Mouse (Mus musculus): ENCODE measurements around the gene Kiss1r.

Gene Kiss1r

DNA sequence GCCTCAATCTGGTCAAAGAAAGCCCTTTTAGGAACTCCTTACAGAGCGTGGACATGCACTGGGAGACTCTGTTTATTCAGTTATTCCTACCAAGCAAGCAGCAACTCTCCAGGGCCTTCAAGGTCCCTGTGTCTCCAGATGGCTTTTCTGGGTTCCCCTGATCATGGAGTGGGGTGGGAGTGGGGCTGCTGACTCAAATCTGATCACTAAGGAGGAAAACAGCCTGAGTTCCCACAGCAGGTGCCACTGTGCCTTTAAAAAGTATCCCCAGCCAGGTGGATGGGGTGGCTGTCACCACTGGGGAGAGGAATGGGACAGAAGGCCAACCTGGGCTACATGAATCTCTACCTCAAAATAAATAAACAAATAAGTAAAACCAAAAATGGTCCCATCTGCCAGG lies 26.2 kb downstream of the Kiss1r start:
- DNase-seq: no peak

DNA sequence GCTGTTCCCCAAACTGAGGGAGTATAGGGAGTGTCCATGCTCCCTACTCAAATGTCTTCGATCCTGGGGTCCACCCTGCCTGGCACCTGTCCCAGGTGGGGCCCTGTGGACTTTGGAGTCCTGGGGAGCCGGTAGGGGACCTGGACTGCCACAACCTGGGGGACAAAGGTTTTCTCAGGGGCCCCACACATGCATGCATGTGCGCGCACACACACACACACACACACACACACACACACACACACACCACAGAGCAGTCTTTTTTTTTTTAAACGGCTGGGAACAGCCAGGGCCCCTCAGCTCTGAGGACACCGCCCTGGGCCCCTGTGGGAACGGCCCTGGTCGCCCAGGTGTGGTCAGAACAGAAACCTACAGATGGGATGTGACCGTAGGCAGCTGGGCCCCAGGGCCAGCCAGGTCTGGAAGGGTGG lies 26.7 kb downstream of the Kiss1r start:
- no peak for DNase-seq

DNA sequence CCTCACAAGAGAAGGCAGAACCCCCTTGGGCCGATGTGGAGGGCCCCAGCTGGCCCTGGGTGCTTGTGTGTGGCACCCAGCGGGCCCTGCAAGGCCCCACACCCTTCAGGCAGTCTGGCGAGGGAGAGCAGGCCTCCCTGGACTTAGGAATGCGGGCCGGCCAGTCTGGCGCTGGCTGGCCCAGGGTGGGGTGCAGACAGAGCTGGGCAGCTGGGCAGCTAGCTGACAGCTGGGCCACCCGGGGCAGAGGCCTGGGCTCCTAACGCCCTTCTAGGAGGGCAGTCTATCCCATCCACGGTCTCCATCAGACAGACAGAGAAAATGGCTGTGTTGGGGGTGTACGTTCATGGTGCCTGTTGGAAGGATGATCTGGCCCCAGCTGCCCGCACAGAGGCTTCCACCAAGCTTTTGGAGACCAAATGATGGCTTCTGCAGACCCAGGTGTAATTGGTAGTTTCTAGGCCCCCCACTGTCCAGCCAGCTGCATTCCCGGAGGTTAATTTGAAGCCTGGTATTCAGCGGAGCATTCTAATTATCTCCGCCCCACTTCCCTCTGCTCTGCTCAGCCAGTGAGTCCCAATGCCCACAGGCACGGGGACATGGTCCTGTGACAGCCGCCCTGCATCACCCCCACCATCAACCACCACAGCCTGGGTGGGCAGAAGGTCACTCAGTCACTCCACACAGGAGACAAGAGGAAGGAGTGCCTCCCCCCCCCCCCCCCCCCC lies 28.9 kb downstream of the Kiss1r start:
- DNase-seq: peak; percentile 59 to 80

DNA sequence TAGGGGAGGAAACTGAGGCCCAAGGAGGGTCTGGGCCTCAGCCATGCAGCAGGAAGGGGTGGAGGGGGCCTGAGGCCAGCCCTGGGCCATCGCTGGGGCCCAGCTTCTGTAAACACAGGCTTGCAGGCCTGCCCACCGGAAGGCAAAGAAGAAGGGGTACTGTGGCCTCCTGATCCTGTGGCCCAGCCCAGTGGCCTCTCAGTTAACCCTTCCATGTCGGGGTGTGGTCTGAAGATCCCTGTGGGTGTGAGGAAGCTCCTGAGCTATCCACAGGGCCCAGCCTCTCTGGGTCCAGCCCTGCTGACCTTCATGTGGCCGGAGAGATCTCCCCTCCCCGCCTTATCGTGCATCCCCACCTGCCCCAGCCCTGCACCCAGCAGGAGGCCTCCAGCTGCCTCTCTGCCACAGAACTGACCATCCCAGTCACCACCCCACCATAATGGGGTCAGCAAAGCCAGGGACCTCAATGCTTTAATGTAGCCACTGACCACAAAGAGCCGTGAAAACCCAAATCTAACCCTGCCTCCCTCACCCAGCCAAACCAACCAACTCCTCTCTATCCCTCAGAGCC lies 30.1 kb downstream of the Kiss1r start:
- DNase-seq: no peak

- no peak for DNase-seq
Measured at GRCm38 (mm10) chr10:79947502-79947901, 30.7 kb downstream of the Kiss1r start.

- DNase-seq: peak in 1 of 2 experiments; percentile 45
Measured at GRCm38 (mm10) chr10:79949873-79950272, 33.1 kb downstream of the Kiss1r start.

GRCm38 (mm10) chr10:79950661-79951060 lies 33.9 kb downstream of the Kiss1r start:
- DNase-seq: no peak

DNA sequence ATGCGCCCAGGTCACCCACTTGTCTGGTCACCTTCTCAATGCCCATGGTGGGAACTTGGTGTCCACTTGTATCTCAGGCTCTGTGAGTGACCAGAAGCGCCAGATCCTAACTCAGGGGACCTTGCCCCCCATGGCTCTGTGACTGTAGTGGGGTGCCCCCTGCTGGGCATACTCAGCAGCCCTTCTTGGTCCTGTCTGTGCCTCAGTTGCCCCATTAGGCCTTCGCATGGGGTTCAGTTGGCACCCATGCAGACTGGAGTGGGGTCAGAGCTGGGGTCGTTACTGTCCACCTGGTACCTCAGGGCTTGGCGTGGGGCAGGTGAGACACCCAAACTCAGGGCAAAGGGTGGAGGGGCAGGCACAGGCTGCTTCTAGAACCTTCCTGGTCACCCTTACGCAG lies 37.2 kb downstream of the Kiss1r start:
- DNase-seq: peak in 1 of 2 experiments; percentile 57

GRCm38 (mm10) chr10:79955691-79956090 lies 38.9 kb downstream of the Kiss1r start:
- no peak for DNase-seq

DNA sequence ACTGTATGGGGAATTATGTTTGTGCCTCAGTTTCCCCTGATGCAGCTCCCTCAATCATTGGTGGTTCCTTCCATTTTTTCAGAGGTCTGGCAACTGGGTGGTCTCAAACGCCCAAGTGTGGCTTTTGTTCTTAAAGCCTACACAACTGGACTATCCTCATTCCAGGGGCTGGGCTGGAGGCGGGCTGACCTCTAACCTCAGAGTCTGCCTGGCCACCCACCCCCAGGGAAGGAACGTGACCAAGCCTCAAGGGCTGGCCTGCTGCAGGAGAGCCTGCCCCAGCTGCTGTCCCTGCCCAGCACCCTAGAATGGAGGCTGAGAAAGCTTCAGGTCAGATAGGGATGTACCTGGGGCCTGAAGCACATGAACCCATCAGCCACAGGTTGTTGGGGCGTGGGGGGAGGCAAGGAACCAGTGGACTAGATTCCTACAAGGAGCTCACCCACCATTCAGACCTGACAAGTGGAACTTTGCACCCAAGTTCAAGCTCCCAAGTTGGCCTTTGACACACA lies 39.9 kb downstream of the Kiss1r start:
- no peak for DNase-seq

DNA sequence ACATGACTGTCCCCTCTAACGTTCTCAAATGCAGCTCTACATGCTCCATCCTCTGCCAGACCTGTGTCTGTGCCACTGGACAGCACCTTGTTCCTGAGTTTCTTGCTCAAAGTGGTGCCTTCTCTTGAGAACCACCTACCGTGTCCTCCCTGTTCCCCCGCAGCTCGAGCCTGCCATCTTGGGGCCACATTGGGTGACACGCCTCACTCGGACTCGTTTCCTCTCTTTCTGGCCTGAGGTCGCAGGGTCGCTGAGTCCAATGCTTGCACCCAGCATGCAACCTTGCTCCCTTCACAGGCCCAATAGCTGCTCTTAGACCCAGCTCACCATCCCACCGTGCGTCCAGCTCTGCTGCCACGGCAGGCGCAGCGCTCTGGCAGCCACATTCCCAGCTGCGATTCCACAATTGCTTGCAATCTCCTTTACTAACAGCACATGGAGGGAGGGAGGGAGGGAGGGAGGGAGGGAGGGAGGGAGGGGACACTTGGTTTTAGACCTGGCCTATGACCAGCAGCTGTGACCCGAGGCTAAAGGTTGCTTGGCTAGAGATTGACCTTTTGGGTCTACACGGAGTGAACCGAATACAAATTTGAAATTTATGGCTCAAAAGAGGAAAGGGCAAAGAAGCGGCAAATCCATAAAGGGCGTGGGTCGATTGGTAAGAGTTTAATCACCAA lies 41.5 kb downstream of the Kiss1r start:
- peak; percentile 89 to 90 for DNase-seq

DNA sequence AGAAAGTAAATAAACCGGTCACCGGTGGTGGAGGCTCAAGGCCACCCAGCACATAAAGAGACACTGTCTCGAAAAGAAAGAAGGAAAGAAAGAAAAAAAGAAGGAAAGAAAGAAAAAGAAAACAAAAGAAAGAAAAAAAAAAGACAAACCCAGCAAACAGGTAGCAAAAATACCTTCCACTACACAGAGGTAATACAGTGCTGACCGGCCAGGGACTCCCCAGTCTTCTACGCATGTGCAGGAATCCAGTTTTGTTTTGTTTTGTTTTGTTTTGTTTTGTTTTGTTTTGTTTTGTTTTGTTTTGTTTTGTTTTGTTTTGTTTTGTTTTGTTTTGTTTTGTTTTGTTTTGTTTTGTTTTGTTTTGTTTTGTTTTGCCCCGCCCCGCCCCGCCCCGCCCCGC lies 42.6 kb downstream of the Kiss1r start:
- peak; percentile 57 to 64 for DNase-seq

GRCm38 (mm10) chr10:79959847-79960601 lies 43.3 kb downstream of the Kiss1r start, which contains the start of gene Wdr18:
Gene Wdr18 (plus strand): TSS chr10:79960152.
- peak; percentile 100 for DNase-seq

DNA sequence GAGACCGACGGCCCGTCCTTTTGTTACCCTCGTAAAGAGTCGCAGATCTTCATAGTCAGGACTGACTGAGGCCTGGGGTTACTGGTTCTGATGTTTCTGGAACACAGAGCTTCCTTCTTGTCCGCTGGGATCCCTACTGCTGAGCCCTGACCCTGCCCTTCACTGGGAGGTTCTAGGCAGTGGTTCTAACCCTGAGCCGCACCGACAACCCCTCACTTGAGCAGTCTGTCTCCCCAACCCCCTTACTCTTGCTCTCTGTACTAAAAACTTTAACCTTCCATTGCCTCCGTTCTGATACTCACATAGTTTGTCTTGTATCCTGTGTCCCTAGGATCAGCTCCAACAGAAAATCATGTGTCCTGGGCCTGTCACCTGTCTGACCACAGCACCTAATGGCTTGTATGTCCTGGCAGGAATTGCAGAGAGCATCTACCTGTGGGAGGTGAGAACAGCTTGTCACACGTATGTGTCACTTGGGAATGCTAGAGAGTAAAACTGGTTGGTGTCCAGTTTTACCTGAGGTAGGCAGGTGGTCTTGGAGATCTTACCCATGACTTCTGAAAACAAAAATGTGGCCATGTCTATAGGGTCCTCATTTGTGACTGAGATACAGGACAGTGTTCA lies 44.0 kb downstream of the Kiss1r start:
- DNase-seq: no peak

DNA sequence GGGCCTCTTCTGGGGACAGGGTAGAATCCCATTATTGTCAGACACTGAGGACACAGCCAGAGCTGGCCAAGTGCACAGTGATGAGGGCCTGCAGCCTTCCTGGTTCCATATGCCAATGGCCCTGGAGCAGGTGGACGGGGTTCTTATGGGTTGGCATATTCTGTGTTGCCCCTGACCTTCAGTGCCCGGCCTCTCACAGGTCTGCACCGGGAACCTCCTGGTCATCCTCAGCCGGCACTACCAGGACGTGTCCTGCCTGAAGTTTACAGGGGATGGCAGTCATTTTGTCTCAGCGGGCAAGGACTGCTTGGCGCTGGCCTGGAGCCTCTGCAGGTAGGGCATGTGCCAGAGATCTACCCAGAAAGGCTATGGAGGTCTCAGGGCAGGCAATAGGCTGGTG lies 48.0 kb downstream of the Kiss1r start:
- no peak for DNase-seq

- DNase-seq: no peak
Measured at GRCm38 (mm10) chr10:79965325-79965724, 48.6 kb downstream of the Kiss1r start.

- peak; percentile 91 to 94 for DNase-seq
Measured at GRCm38 (mm10) chr10:79966886-79967400, 50.2 kb downstream of the Kiss1r start.

- DNase-seq: no peak
Measured at GRCm38 (mm10) chr10:79968181-79968580, 51.4 kb downstream of the Kiss1r start.

DNA sequence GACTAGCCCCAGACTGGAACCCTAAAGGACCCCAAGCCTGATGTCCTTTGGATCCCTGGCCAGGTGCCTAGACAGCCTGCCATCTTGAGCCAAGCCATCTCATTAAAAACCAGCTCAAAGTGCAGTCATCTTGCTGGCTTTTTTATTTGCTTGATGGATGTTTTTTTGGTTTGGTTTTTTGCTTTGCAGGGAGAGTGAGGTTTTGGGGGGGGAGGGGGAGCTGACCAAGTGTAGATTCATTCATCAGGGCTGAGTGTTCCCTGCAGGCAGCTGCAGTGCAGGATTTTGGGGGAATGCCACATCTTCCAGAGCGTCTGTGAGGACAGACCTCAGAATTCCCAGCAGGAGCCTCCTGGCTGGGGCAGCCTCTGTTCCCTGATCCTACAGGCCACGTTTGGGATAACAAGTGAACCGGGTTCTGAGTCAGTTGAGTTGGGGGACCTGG lies 52.4 kb downstream of the Kiss1r start:
- DNase-seq: peak; percentile 72 to 73

DNA sequence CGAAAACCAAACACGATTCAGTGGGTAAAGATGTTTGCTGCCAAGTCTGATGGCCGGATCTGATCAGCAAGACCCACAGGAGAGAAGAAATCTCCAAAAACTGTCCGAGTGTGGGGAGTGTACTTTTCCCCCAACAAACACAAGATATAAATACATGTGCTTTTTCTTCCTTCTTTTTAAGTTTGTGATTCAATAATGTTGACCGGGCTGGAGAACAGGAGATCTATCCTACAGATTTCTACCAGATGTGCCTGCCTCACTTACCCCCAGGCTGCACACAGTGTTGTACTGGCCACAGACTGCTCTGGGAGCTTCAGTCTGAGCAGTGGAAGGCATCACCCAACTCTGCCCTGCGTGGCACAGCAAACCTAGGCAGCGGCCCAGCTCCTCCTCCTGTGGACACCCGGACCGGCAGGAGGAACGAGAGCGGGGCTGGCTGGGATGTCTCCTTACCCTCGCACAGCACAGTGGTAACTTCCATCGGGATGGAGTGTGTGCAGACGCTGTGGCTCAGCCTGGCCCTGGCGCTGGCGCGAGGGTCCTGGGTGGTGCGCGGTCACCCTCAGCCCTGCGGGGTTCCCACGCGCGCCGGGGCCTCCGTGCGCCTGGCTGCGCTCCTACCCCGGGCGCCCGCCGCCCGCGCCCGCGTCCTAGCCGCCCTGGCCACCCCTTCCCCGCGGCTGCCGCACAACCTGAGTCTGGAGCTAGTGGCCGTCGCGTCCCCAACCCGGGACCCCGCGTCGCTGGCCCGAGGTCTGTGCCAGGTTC lies 53.8 kb downstream of the Kiss1r start, which contains the start of gene Grin3b:
Gene Grin3b (plus strand): TSS at position 301 of the 768 bp plus-strand sequence.
- no peak for DNase-seq

GRCm38 (mm10) chr10:79971183-79971497 lies 54.4 kb downstream of the Kiss1r start:
- no peak for DNase-seq
